Mouse (Mus musculus) layer of hippocampus, postnatal 14 days (tissue): ENCODE measurements around the gene Ngf. TPM values are rescaled to one million over a fixed set of nuclear protein-coding genes. Genes with fewer than 3 reads are reported as not detected.

Source experiments
- DNase-seq, 2 experiments: peaks; one replicate each; pipeline ENCODE4 v3.0.0; 2021 to 2022; ENCODE audit warnings: low spot score in 2 of 2, mixed read lengths in 1 of 2
- total RNA-seq, 2 experiments: library from RNA; stranded (reverse); gene quantifications; 2 replicates each; pipeline ENCODE4 v1.2.3; 2021

The Ngf gene
- total RNA-seq, 2 experiments from 2014 or later = 10.3 to 12.4 TPM

DNA sequence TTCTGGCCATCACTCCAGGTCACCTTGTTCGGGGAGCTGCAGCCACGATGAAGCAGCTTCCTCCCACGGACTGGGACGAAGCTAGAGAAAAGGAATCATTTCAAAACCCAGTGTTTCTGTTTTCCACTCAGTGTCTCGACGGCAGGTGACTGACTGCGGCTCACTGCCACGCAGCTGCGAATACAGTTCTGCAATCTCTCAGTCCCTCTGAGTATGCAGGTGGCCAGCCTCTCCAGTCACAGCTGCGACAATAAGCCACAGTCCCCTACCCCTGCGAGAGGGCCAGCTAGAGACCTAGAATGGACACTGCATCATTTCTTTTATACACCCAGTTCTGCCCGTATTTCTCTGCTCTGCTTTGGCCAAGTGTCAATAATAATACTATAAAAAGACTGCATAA lies 36.3 kb downstream of the Ngf start:
- DNase-seq = no peak

DNA sequence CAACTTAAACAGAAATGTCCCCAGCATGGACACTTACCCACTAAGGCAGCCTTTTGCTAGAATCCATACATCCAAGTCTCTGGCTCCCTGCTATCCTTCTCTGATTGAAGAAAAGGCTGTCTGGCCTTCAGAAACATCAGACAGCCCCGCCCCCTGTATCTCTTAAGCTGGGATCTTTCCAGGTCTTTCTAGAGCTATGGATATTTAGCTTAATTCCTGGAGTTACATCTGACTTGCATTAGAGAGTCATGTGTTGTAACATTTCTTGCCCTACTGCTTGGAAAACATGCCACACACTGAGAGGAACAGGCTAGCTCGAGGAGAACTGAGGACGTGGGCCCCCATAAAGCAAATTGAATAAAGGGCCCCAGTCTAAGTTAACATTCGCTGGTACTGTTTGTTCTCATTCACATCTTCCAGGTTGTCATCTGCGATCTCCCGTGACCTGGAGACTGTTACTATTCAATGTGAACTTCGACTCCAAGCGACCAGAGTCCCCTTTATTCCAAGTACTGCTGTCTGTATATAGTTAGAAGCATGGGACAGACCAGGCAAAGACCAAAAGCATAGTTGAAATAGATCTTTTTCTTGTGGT lies 38.0 kb downstream of the Ngf start:
- no peak for DNase-seq

DNA sequence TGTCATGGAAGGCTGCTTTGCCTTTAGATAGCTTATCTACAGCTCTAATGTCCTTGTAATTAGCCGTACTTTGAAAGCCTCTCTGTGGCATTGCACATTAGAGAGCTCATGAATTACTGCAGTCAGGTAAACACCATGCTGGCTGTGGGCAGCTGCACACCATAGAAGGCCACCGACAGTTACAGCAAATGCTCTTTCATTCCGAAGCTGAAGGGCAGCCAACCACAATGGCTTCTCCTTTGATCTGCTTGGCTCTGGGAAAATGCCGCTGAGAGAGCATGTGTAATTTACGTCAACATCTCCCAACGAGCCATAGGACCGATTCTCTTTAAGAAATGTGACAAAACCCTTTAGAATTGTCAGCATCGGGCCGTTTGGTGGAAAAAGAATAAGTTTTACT lies 38.7 kb downstream of the Ngf start:
- DNase-seq = no peak

DNA sequence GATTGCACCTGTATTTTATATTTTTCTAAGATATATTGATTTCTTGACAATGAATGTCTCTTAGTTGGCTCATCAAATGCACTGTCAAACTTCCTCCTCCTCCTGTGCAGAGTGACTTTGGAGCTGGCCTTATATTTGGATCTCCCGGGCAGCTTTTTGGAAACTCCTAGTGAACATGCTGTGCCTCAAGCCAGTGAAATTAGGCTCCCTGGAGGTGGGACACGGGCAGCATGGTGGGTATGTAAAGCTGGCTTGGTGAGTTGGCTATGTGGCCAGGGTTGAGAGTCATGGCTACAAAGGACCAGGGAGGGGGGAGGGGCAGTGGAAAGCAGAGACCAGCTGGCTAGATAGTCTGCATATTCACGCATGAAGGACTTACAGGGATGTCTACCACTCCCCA lies 39.9 kb downstream of the Ngf start:
- DNase-seq = no peak

GRCm38 (mm10) chr3:102516937-102517336 lies 47.2 kb downstream of the Ngf start:
- no peak for DNase-seq

DNA sequence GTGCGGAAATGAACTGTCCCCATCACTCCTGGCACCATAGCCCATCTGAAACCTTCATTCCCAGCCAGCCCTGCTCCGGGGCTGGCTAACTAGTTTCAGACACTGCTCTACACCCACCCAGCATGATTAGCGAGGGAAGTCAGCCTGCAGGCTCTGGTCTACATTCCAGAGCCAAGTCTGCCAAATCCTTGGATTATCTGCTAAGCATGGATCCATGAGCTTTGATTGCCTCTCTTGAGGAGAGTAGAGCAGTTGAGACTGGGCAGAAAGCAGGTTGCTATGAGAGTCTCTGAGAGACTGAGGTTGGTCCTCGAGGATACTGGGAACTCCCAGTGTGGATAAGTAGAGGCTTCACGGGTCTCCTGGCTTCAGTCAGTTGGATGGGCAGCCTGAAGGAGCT lies 51.3 kb downstream of the Ngf start:
- DNase-seq = no peak

- DNase-seq = no peak
These were observed 54.0 kb downstream of the Ngf start for GRCm38 (mm10) chr3:102523711-102524110.

GRCm38 (mm10) chr3:102524951-102525350 lies 55.2 kb downstream of the Ngf start:
- no peak for DNase-seq

GRCm38 (mm10) chr3:102525856-102526255 lies 56.1 kb downstream of the Ngf start:
- no peak for DNase-seq

GRCm38 (mm10) chr3:102526481-102526880 lies 56.8 kb downstream of the Ngf start:
- no peak for DNase-seq

GRCm38 (mm10) chr3:102534744-102535143 lies 65.0 kb downstream of the Ngf start:
- DNase-seq = no peak

DNA sequence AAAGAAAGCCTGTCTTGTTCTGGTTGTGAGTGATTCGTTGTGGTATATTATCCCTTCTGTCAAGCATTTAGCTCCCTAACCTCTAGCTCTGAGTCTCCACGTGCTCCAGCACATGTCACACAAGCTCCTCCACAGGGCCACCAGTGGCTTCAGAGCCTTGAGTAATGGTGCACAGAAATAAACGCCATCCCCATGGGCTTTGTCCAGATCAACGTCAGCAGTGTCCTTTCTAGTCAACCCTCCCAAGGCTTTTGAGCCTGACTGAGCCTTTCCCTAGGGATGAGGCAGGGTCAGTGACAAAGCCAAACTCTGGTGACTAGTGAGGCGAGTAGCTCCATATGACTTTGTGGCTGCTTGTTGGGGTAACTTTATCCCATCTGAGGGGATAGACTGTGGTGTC lies 73.9 kb downstream of the Ngf start:
- DNase-seq = no peak

DNA sequence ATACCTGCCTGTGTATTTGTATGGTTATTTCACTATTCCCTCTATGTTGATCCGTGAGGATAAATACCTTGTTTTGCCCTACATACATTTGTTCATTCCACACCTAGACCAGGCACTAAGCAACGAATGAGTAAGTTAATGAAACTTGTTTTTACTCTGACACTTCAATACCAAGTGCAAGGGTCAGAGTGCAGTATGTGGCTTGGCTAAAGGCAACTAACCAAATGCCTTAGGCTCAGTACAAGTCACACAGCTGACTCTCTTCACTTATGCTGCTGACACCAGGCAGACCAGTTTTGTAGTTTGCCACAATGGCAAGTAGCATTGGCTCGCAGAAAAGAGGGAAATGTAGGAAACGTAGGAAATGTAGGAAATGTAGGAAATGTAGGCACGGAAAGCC lies 77.8 kb downstream of the Ngf start:
- DNase-seq = no peak

DNA sequence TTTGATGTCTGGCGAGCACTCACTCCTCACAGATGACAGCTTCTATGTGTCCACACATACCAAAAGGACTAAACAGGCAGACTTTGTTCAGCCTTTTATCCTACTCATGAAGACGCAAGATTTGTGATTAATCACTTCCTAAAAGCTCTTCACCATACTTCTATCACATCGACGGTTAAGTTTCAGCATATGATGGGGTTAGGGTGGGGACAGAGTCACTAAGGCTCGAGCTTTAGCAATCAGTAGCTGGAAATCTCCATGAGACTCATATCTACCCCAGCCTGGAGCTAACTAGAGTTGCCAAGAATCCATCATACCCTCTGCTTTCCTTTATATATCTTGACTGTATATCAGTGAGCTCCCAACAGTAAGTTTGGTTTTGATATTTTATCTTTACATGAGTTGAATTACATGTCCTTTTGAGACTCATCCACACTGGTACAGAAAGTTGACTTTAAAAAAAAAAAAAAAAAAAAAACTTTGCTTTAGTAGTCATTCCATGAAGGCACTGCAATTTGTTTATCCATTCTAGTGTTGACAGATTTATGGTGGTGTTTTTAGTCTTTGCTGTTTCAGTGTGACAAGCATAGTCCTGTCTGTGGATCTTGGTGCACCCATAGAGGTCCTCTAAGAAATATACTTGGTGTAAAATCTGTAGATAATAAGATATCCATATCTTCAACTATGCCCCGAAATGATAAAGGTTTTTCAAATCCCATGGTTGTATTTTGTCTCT lies 84.4 kb downstream of the Ngf start:
- DNase-seq = no peak

DNA sequence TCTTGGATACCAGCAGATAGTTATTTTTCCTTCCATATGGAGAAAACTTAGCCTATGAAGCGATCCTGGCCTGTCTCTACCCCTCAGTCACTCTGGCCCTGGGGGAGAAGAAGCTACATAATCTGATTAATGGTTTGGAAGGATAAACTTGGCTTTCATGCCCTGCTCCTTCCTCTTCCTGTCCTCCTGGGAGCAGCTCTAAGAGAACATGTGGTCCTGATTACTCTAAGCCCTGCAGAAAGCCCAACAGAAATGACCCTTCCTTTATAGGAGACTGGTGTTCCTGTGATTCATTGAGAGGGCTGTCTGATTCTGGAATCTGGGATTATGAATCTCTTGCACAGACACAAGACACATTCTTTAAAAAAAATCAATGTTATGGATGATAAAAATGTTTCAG lies 86.4 kb downstream of the Ngf start:
- DNase-seq = no peak

DNA sequence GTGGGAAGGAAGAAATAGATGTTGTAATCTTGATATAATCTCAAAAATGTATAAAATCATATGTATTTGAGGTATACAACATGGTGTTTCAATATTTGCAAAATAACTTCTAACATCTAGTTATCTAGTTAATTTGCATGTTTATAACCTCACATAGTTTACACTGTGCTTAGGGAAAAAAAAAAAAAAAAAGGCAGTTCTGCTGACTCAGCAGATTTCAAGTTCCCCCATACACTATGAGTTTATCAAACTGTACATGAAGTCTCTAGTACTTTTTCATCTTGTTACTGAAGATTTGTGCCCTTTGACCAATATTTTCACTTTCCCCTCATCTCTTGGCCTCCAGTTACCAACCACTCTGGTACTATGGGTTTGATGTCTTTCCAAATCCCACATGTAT lies 86.9 kb downstream of the Ngf start:
- no peak for DNase-seq
